9 mouse cellular contexts compared by ENCODE assay signal in the genomic region with DNA sequence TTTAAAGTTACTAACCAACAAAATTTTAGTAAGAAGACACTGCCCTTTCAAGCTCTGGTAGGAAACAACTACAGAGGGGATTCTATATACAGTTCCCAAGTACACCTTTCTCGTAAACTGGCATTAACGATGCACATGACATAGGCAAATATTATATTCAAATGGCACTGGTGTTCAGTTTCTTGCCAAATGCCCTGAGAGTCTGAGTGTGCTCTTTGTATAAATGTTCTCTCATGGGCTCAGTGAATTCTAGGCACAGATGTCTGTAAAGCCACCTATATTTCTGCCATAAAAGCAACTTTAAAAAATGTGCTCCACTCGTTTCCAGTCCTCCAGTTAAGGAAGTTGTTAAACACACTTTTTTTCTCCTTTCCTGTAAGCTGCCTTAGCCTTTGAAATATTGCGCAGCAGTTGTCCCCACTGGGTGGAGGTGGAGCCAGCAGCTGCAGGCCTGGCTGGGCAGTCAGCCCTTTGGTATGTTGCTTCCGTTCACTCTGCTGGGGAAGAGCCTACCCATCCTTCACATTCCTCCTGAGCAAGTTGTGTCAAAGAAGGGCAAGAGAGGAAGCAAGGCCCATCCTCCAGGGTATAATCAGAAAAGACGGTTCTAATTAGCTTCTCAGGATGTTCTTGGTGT.
DNase-seq lines count a peak whose midpoint lies in the region; ATAC-seq and TF ChIP-seq lines count a peak whose summit lies in the region.
"Had no signal": no experiment of that assay in that cellular context is flagged by ENCODE, and none has a peak within 500 bp of the region (broad histone marks: within the 10 kb centered on the region; RNA-seq: fewer than 3 reads in every experiment).

No protein-coding gene starts in this region.

- WGBS in kidney, postnatal 0 days, result 30% methylated on average over 6 of the region's 6 CpGs
- WGBS in forebrain, embryonic 16.5 days, result 57% methylated on average over 6 of the region's 6 CpGs
- 70% methylated on average over 6 of the region's 6 CpGs for WGBS in midbrain, embryonic 10.5 days
- 64% methylated on average over 6 of the region's 6 CpGs for WGBS in forebrain, embryonic 11.5 days

- H3K9me3 ChIP-seq in kidney, postnatal 0 days (replicated peaks; ENCODE audit: low read length), result no peaks in the 10 kb centered on the region
- H3K9me3 ChIP-seq in forebrain, embryonic 16.5 days (ENCODE audit: control insufficient read depth, low read length), result no peaks in the 10 kb centered on the region
- H3K9me3 ChIP-seq in midbrain, embryonic 10.5 days (replicated peaks), result no peaks in the 10 kb centered on the region
- H3K9me3 ChIP-seq in forebrain, embryonic 11.5 days (ENCODE audit: control insufficient read depth, low read length), result no peaks in the 10 kb centered on the region
- H3K9me3 ChIP-seq: hindbrain, embryonic 15.5 days had no signal

- H3K4me2 ChIP-seq in kidney, postnatal 0 days (ENCODE audit: low read length), result no peak overlapping the region
- no peak overlapping the region for H3K4me2 ChIP-seq in forebrain, embryonic 16.5 days (ENCODE audit: low read length)
- H3K4me2 ChIP-seq in forebrain, embryonic 11.5 days (ENCODE audit: low read depth, low read length, severe bottlenecking), result no peak overlapping the region
- H3K4me2 ChIP-seq: hindbrain, embryonic 15.5 days had no signal

- H3K27ac ChIP-seq in kidney, postnatal 0 days, result no peak overlapping the region
- no peak overlapping the region for H3K27ac ChIP-seq in forebrain, embryonic 16.5 days (ENCODE audit: low read length)
- no peak overlapping the region for H3K27ac ChIP-seq in midbrain, embryonic 10.5 days (replicated peaks)
- H3K27ac ChIP-seq in forebrain, embryonic 11.5 days (ENCODE audit: low read depth, low read length), result no peak overlapping the region
- H3K27ac ChIP-seq: hindbrain, embryonic 15.5 days had no signal

- H3K4me1 ChIP-seq in kidney, postnatal 0 days (replicated peaks; ENCODE audit: insufficient read depth, low read length), result no peaks in the 10 kb centered on the region
- no peaks in the 10 kb centered on the region for H3K4me1 ChIP-seq in forebrain, embryonic 16.5 days (replicated peaks; ENCODE audit: control insufficient read depth, insufficient read depth, low read length)
- H3K4me1 ChIP-seq in midbrain, embryonic 10.5 days, result 0 out of 2 replicates have a peak, but pooled peaks cover 6% of the 10 kb centered on the region
- no peaks in the 10 kb centered on the region for H3K4me1 ChIP-seq in forebrain, embryonic 11.5 days (replicated peaks; ENCODE audit: control insufficient read depth, insufficient read depth, low read length)

- peak; percentile 23; the same call in 1 of the 2 replicates for TF ChIP-seq CTCF in kidney, postnatal 0 days (IDR thresholded peaks at IDR 0.05; ENCODE audit: low read depth)

- no peak overlapping the region for H3K4me3 ChIP-seq in kidney, postnatal 0 days (replicated peaks; ENCODE audit: low read depth, low read length)
- H3K4me3 ChIP-seq in forebrain, embryonic 16.5 days (replicated peaks; ENCODE audit: low read length), result no peak overlapping the region
- no peak overlapping the region for H3K4me3 ChIP-seq in midbrain, embryonic 10.5 days
- no peak overlapping the region for H3K4me3 ChIP-seq in forebrain, embryonic 11.5 days (ENCODE audit: low read depth, low read length)
- H3K4me3 ChIP-seq: hindbrain, embryonic 15.5 days had no signal

- no peaks in the 10 kb centered on the region for H3K27me3 ChIP-seq in kidney, postnatal 0 days (ENCODE audit: insufficient read depth, low read length)
- no peaks in the 10 kb centered on the region for H3K27me3 ChIP-seq in forebrain, embryonic 16.5 days (replicated peaks; ENCODE audit: control insufficient read depth, insufficient read depth, low read length)
- H3K27me3 ChIP-seq in midbrain, embryonic 10.5 days (ENCODE audit: low read depth, poor library complexity, severe bottlenecking), result no peaks in the 10 kb centered on the region
- H3K27me3 ChIP-seq in forebrain, embryonic 11.5 days (ENCODE audit: control insufficient read depth, insufficient read depth, low read length), result no peaks in the 10 kb centered on the region
- H3K27me3 ChIP-seq: hindbrain, embryonic 15.5 days had no signal

- no peak overlapping the region for H3K9ac ChIP-seq in kidney, postnatal 0 days (ENCODE audit: low read depth, low read length)
- no peak overlapping the region for H3K9ac ChIP-seq in forebrain, embryonic 16.5 days (replicated peaks; ENCODE audit: low read depth, low read length)
- no peak overlapping the region for H3K9ac ChIP-seq in forebrain, embryonic 11.5 days (ENCODE audit: low read length)
- H3K9ac ChIP-seq: hindbrain, embryonic 15.5 days had no signal

- H3K36me3 ChIP-seq in kidney, postnatal 0 days (ENCODE audit: insufficient read depth, low read length), result no peaks in the 10 kb centered on the region
- no peaks in the 10 kb centered on the region for H3K36me3 ChIP-seq in forebrain, embryonic 16.5 days (ENCODE audit: control insufficient read depth, insufficient read depth)
- H3K36me3 ChIP-seq in midbrain, embryonic 10.5 days, result no peaks in the 10 kb centered on the region
- H3K36me3 ChIP-seq in forebrain, embryonic 11.5 days (ENCODE audit: control insufficient read depth, insufficient read depth, low read length), result no peaks in the 10 kb centered on the region
- H3K36me3 ChIP-seq: hindbrain, embryonic 15.5 days had no signal

- DNase-seq in thymus, postnatal 0 days (ENCODE audit: low spot score), result peak; percentile 11
- no peak for DNase-seq in thymus, adult 18-20 months
- DNase-seq in gastrocnemius, postnatal 25 days, result peak; percentile 74
- peak; percentile 81 for DNase-seq in kidney, postnatal 0 days (ENCODE audit: low spot score)
- DNase-seq in mesoderm, embryonic 11.5 days (ENCODE audit: low read depth, low spot score), result peak; percentile 76
- DNase-seq in midbrain, embryonic 10.5 days (ENCODE audit: low spot score), result no peak
- DNase-seq in forebrain, embryonic 11.5 days (ENCODE audit: low spot score), result no peak

- 0 out of 2 replicates have a peak, but pooled peaks have one; percentile 40 for ATAC-seq in kidney, postnatal 0 days (replicated peaks; ENCODE audit: low FRiP score, low read depth)
- no peak for ATAC-seq in forebrain, embryonic 16.5 days
- no peak for ATAC-seq in forebrain, embryonic 11.5 days (replicated peaks; ENCODE audit: low FRiP score)

Comparison
In these comparisons a context has a peak if more than half of its experiments do, and no peak if none do; other contexts are left out.
1. DNase-seq: peak in thymus, postnatal 0 days (single experiment), gastrocnemius, postnatal 25 days (single experiment), kidney, postnatal 0 days (single experiment) and mesoderm, embryonic 11.5 days (single experiment); none in thymus, adult 18-20 months (0 of 2), midbrain, embryonic 10.5 days (single experiment) and forebrain, embryonic 11.5 days (single experiment).